Mouse (Mus musculus): Measurements from ENCODE around the gene Sorbs1.

Gene Sorbs1

GRCm38 (mm10) chr19:40376566-40377281 lies 136.9 kb downstream of the Sorbs1 start:
- no peak for DNase-seq (ENCODE audit: low spot score in 2 of 2)

- no peak for DNase-seq (ENCODE audit: low spot score in 2 of 2)
These were observed 138.9 kb downstream of the Sorbs1 start for GRCm38 (mm10) chr19:40374720-40375119.

GRCm38 (mm10) chr19:40372679-40373078 lies 140.9 kb downstream of the Sorbs1 start:
- no peak for DNase-seq (ENCODE audit: low spot score in 2 of 2)

GRCm38 (mm10) chr19:40371866-40372265 lies 141.7 kb downstream of the Sorbs1 start:
- DNase-seq (ENCODE audit: low spot score in 2 of 2): no peak

- no peak for DNase-seq (ENCODE audit: low spot score in 2 of 2)
These were observed 143.4 kb downstream of the Sorbs1 start for GRCm38 (mm10) chr19:40369852-40370811.

GRCm38 (mm10) chr19:40368517-40368916 lies 145.1 kb downstream of the Sorbs1 start:
- DNase-seq (ENCODE audit: low spot score in 2 of 2): no peak

- no peak for DNase-seq (ENCODE audit: low spot score in 2 of 2)
These were observed 147.2 kb downstream of the Sorbs1 start for GRCm38 (mm10) chr19:40366163-40366941.

- DNase-seq (ENCODE audit: low spot score in 2 of 2): no peak
These were observed 148.4 kb downstream of the Sorbs1 start for GRCm38 (mm10) chr19:40365137-40365536.

GRCm38 (mm10) chr19:40363447-40363846 lies 150.1 kb downstream of the Sorbs1 start:
- no peak for DNase-seq (ENCODE audit: low spot score in 2 of 2)

GRCm38 (mm10) chr19:40362203-40362865 lies 151.2 kb downstream of the Sorbs1 start:
- DNase-seq (ENCODE audit: low spot score in 2 of 2): no peak

- DNase-seq (ENCODE audit: low spot score in 2 of 2): no peak
These were observed 153.7 kb downstream of the Sorbs1 start for GRCm38 (mm10) chr19:40359712-40360394.

GRCm38 (mm10) chr19:40356536-40357522 lies 156.8 kb downstream of the Sorbs1 start:
- DNase-seq (ENCODE audit: low spot score in 2 of 2): no peak

GRCm38 (mm10) chr19:40355075-40355474 lies 158.5 kb downstream of the Sorbs1 start:
- DNase-seq (ENCODE audit: low spot score in 2 of 2): no peak

GRCm38 (mm10) chr19:40352006-40352405 lies 161.6 kb downstream of the Sorbs1 start:
- DNase-seq (ENCODE audit: low spot score in 2 of 2): no peak

GRCm38 (mm10) chr19:40350835-40351234 lies 162.7 kb downstream of the Sorbs1 start:
- peak in 1 of 2 experiments; percentile 7 for DNase-seq (ENCODE audit: low spot score in 2 of 2)

- DNase-seq (ENCODE audit: low spot score in 2 of 2): peak in 1 of 2 experiments; percentile 9
These were observed 163.6 kb downstream of the Sorbs1 start for GRCm38 (mm10) chr19:40349713-40350671.

GRCm38 (mm10) chr19:40349281-40349680 lies 164.3 kb downstream of the Sorbs1 start:
- DNase-seq (ENCODE audit: low spot score in 2 of 2): no peak

- no peak for DNase-seq (ENCODE audit: low spot score in 2 of 2)
These were observed 164.9 kb downstream of the Sorbs1 start for GRCm38 (mm10) chr19:40348652-40349051.
